Mouse (Mus musculus) frontal cortex, adult 2 months (tissue): ENCODE measurements around the gene Abcc6. TPM values are rescaled to one million over a fixed set of nuclear protein-coding genes. Genes with fewer than 3 reads are reported as not detected.
"Not testable (repeated sequence)": the region's sequence is repeated elsewhere in the genome, so short reads cannot be mapped to it uniquely, and the experiment has no call there.

Experiments
- DNase-seq, 2 experiments: peaks; one replicate each; pipeline ENCODE4 v3.0.0; 2022; ENCODE audit warnings: low spot score in 1 of 2; ENCODE audit errors: extremely low spot score in 1 of 2
- polyA plus RNA-seq: library from polyadenylated mRNA; depleted of rRNA; stranded (reverse); fragments of >200 nt; gene quantifications from 2 replicates; pipeline ENCODE4 v1.2.3, GENCODE M21; 2012

Gene Abcc6
- polyA plus RNA-seq, 1 experiment = 3.8 TPM

- no peak for DNase-seq
Observed at GRCm38 (mm10) chr7:46029299-46030144, 580 bp downstream of the Abcc6 start.

GRCm38 (mm10) chr7:46028681-46029080, 1.4 kb downstream of the Abcc6 start:
- DNase-seq = no peak

GRCm38 (mm10) chr7:46025436-46025835, 4.7 kb downstream of the Abcc6 start:
- no peak for DNase-seq

GRCm38 (mm10) chr7:46021951-46022350, 8.2 kb downstream of the Abcc6 start:
- DNase-seq = no peak

GRCm38 (mm10) chr7:46019594-46019993, 10.5 kb downstream of the Abcc6 start:
- DNase-seq = peak in 1 of 2 experiments; percentile 29

- peak; percentile 39 to 64 for DNase-seq
Observed at GRCm38 (mm10) chr7:46013266-46014010, 16.7 kb downstream of the Abcc6 start.

- no peak for DNase-seq
Observed at GRCm38 (mm10) chr7:46012121-46012520, 18.0 kb downstream of the Abcc6 start.

- peak; percentile 50 to 87 for DNase-seq
Observed at GRCm38 (mm10) chr7:46009578-46009977, 20.5 kb downstream of the Abcc6 start.

- no peak for DNase-seq
Observed at GRCm38 (mm10) chr7:46002748-46003147, 27.4 kb downstream of the Abcc6 start.

GRCm38 (mm10) chr7:46000577-46000976, 29.5 kb downstream of the Abcc6 start:
- no peak for DNase-seq

- no peak for DNase-seq
Observed at GRCm38 (mm10) chr7:45992470-45992869, 37.6 kb downstream of the Abcc6 start.

- DNase-seq = no peak
Observed at GRCm38 (mm10) chr7:45988344-45988743, 41.8 kb downstream of the Abcc6 start.

GRCm38 (mm10) chr7:45986893-45987292, 43.2 kb downstream of the Abcc6 start:
- DNase-seq = no peak

GRCm38 (mm10) chr7:45981612-45982011, 48.5 kb downstream of the Abcc6 start:
- DNase-seq = no peak

GRCm38 (mm10) chr7:45974512-45974911, 55.6 kb downstream of the Abcc6 start:
- no peak for DNase-seq

GRCm38 (mm10) chr7:45974103-45974502, 56.0 kb downstream of the Abcc6 start:
- no peak for DNase-seq

GRCm38 (mm10) chr7:45973271-45973687, 56.8 kb downstream of the Abcc6 start:
- DNase-seq = no peak

GRCm38 (mm10) chr7:45971831-45972723, 58.0 kb downstream of the Abcc6 start:
- no peak for DNase-seq

- DNase-seq = no peak
Observed at GRCm38 (mm10) chr7:45956611-45957010, 73.5 kb downstream of the Abcc6 start.

- peak in 1 of 2 experiments; percentile 36 for DNase-seq
Observed at GRCm38 (mm10) chr7:45949061-45949460, 81.0 kb downstream of the Abcc6 start.

- not testable (repeated sequence) for DNase-seq
Observed at GRCm38 (mm10) chr7:45943280-45943679, 86.8 kb downstream of the Abcc6 start.
